Mouse (Mus musculus): ENCODE measurements around the gene Lypla2.

The Lypla2 gene

GRCm38 (mm10) chr4:135920304-135921241 lies 51.9 kb downstream of the Lypla2 start, which contains the start of gene Fuca1:
Gene Fuca1 (plus strand): TSS chr4:135920735.
- DNase-seq (ENCODE audit: low spot score in 2 of 2) = peak; percentile 97 to 98

GRCm38 (mm10) chr4:135919280-135919639 lies 53.2 kb downstream of the Lypla2 start:
- DNase-seq (ENCODE audit: low spot score in 2 of 2) = no peak

- no peak for DNase-seq (ENCODE audit: low spot score in 2 of 2)
These were observed 53.7 kb downstream of the Lypla2 start for GRCm38 (mm10) chr4:135918635-135919279.
